Mouse (Mus musculus) ES-E14 (cell line): ENCODE measurements at regions not wholly inside any gene's neighbourhood (a gene's known extent, or its start where the extent isn't known, plus 50 kb on each side); places are given as distances from the start of the nearest gene placed in this dataset.

Source experiments
- CHD2 ChIP-seq: IDR thresholded peaks from 2 replicates; pipeline ENCODE4 v1.6.1; 2014; ENCODE audit warnings: mild to moderate bottlenecking, low read depth, low read length, inconsistent platforms
- HCFC1 ChIP-seq: IDR thresholded peaks from 2 replicates; pipeline ENCODE4 v1.6.1; 2012; ENCODE audit warnings: low read length, inconsistent platforms, borderline replicate concordance; ENCODE audit not compliant: insufficient read depth
- MAFK ChIP-seq: IDR thresholded peaks from 2 replicates; pipeline ENCODE4 v1.6.1; 2014; ENCODE audit warnings: mild to moderate bottlenecking, low read depth, low read length, inconsistent platforms; ENCODE audit not compliant: insufficient read depth
- ZC3H11A ChIP-seq: IDR thresholded peaks from 2 replicates; pipeline ENCODE4 v1.6.1; 2012; ENCODE audit warnings: low read depth, mild to moderate bottlenecking, inconsistent platforms, low read length, borderline replicate concordance

DNA sequence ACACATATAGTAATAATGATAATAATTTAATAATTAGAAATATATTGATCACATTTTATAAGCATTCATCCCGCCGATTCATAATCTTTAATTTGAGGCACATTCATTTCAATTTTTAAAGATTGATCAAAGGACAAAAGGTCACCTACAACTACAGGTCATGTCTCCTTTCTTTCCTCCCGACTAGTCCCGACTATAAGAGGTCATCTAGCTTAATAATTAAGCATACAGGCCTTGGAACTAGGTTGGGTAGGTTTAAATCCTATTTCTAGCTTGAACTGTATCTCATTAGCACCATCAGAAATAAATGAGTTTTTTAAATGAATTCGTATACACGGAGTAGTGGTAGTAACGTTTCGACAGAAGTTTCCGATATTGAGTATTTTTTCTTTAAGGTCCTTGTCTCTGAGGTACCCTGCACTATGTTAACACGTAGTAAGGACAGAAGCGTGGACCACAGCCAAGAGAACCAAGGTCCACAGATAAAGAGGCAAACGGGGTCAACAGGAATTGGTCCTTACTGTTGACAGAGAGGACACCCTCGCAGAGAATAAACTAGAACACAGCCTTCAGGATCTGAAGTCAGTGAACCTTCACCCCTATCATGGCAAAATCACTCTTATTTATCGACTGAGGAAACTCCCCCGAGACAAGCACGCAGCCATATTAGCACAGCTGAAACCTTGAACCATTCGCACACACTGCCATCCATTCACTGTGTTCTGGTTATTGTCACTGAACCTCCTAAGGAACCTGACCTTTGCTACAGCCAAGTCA is 185.8 kb upstream of the Jmjd1c start:
- TF ChIP-seq MAFK (no peak), HCFC1 (no peak), CHD2 (no peak), ZC3H11A (no peak)
